Mouse (Mus musculus) kidney, postnatal 4 days (tissue): ENCODE measurements around the gene Chrna9.

ENCODE experiments used
- DNase-seq, 2 experiments: peaks; one replicate each; pipeline ENCODE4 v3.0.0; 2021; ENCODE audit warnings: mixed read lengths in 2 of 2

Chrna9 gene

GRCm38 (mm10) chr5:65934783-65935182 is at the start of gene Chrna9:
Gene Chrna9, plus strand, starts transcription at chr5:65934921.
- DNase-seq: no peak

- DNase-seq: no peak
Observed at GRCm38 (mm10) chr5:65885699-65886443, 48.9 kb upstream of the Chrna9 start.

- no peak for DNase-seq
Observed at GRCm38 (mm10) chr5:65888102-65888501, 46.6 kb upstream of the Chrna9 start.

- no peak for DNase-seq
Observed at GRCm38 (mm10) chr5:65888998-65889397, 45.7 kb upstream of the Chrna9 start.

GRCm38 (mm10) chr5:65891251-65891826 is 43.4 kb upstream of the Chrna9 start:
- no peak for DNase-seq

- DNase-seq: no peak
Observed at GRCm38 (mm10) chr5:65895121-65895692, 39.5 kb upstream of the Chrna9 start.

- DNase-seq: no peak
Observed at GRCm38 (mm10) chr5:65895764-65896163, 39.0 kb upstream of the Chrna9 start.

- DNase-seq: no peak
Observed at GRCm38 (mm10) chr5:65897731-65898130, 37.0 kb upstream of the Chrna9 start.

- no peak for DNase-seq
Observed at GRCm38 (mm10) chr5:65898683-65899082, 36.0 kb upstream of the Chrna9 start.

GRCm38 (mm10) chr5:65900113-65900512 is 34.6 kb upstream of the Chrna9 start:
- DNase-seq: no peak

GRCm38 (mm10) chr5:65900862-65901265 is 33.9 kb upstream of the Chrna9 start:
- DNase-seq: peak; percentile 40 to 63

- no peak for DNase-seq
Observed at GRCm38 (mm10) chr5:65901868-65902418, 32.8 kb upstream of the Chrna9 start.

GRCm38 (mm10) chr5:65902811-65903210 is 31.9 kb upstream of the Chrna9 start:
- no peak for DNase-seq

- no peak for DNase-seq
Observed at GRCm38 (mm10) chr5:65904476-65904875, 30.2 kb upstream of the Chrna9 start.

- DNase-seq: no peak
Observed at GRCm38 (mm10) chr5:65908751-65909150, 26.0 kb upstream of the Chrna9 start.

- no peak for DNase-seq
Observed at GRCm38 (mm10) chr5:65909321-65909720, 25.4 kb upstream of the Chrna9 start.

GRCm38 (mm10) chr5:65910398-65910797 is 24.3 kb upstream of the Chrna9 start:
- no peak for DNase-seq

- peak in 1 of 2 experiments; percentile 8 for DNase-seq
Observed at GRCm38 (mm10) chr5:65911676-65912075, 23.0 kb upstream of the Chrna9 start.

GRCm38 (mm10) chr5:65912201-65912600 is 22.5 kb upstream of the Chrna9 start:
- no peak for DNase-seq

GRCm38 (mm10) chr5:65913126-65913525 is 21.6 kb upstream of the Chrna9 start:
- no peak for DNase-seq

- DNase-seq: no peak
Observed at GRCm38 (mm10) chr5:65914342-65914741, 20.4 kb upstream of the Chrna9 start.

- no peak for DNase-seq
Observed at GRCm38 (mm10) chr5:65916930-65917329, 17.8 kb upstream of the Chrna9 start.

GRCm38 (mm10) chr5:65918601-65919000 is 16.1 kb upstream of the Chrna9 start:
- no peak for DNase-seq

- DNase-seq: peak in 1 of 2 experiments; percentile 32
Observed at GRCm38 (mm10) chr5:65919326-65919725, 15.4 kb upstream of the Chrna9 start.
